Comparison of ENCODE assay signal across 8 mouse cellular contexts in the genomic region with DNA sequence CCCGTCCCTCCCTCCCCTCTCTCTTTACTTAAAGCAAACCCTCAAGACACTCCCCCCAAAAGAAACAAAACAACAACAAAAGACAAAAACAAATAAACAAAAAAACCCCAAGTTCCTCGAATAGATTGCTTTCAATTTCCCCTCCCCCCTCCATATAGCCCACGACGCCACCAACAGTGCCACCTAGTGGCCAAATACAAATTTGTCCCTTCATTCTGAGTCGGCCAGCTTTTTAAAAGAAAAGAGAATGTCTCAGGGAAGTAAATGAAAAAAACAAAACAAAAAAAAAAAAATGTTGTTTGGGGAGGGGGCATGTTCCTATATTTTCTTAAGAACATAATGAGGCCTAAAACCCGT.
DNase-seq lines count a peak whose midpoint lies in the region; ATAC-seq and TF ChIP-seq lines count a peak whose summit lies in the region.

No protein-coding gene starts in this region.

- peaks cover 23% of the 10 kb centered on the region for H3K4me1 ChIP-seq in E14TG2a.4 (replicated peaks; ENCODE audit: low read depth, low read length)
- no peaks in the 10 kb centered on the region for H3K4me1 ChIP-seq in intestine, postnatal 0 days (replicated peaks; ENCODE audit: control insufficient read depth, insufficient read depth, low read length)
- H3K4me1 ChIP-seq in liver, embryonic 14.5 days (replicated peaks; ENCODE audit: control insufficient read depth in 2 of 2, insufficient read depth in 2 of 2, low read length in 1 of 2) = 0 out of 4 replicates have a peak, but pooled peaks cover 0 to 2% of the 10 kb centered on the region in 2 experiments
- H3K4me1 ChIP-seq in neural tube, embryonic 14.5 days (ENCODE audit: control insufficient read depth, insufficient read depth, low read length) = peaks cover 6% of the 10 kb centered on the region; the same call in 1 of the 2 replicates

- peaks cover 38% of the 10 kb centered on the region for H3K27me3 ChIP-seq in E14TG2a.4 (ENCODE audit: insufficient read depth, low read length)
- H3K27me3 ChIP-seq in intestine, postnatal 0 days (replicated peaks; ENCODE audit: control insufficient read depth, insufficient read depth, low read length) = peaks cover 13% of the 10 kb centered on the region; the same call in 1 of the 2 replicates
- peaks cover 3% of the 10 kb centered on the region; the same call in 1 of the 2 replicates for H3K27me3 ChIP-seq in liver, embryonic 14.5 days (ENCODE audit: control insufficient read depth, insufficient read depth, low read length)
- H3K27me3 ChIP-seq in neural tube, embryonic 14.5 days (ENCODE audit: control insufficient read depth, insufficient read depth, low read length) = no peaks in the 10 kb centered on the region

- H3K4me3 ChIP-seq in E14TG2a.4 (replicated peaks; ENCODE audit: low read length) = 0 out of 2 replicates have a peak overlapping the region, but pooled peaks have one; percentile 29
- H3K4me3 ChIP-seq in intestine, postnatal 0 days (ENCODE audit: low read depth, low read length) = peak overlapping the region; percentile 16
- no peak overlapping the region for H3K4me3 ChIP-seq in liver, embryonic 14.5 days (ENCODE audit: insufficient read depth in 1 of 2, low read depth in 2 of 2, low read length in 2 of 2)
- H3K4me3 ChIP-seq in neural tube, embryonic 14.5 days (ENCODE audit: low read depth, low read length) = peak overlapping the region; percentile 33

- TF ChIP-seq CTCF in E14TG2a.4 (conservative IDR thresholded peaks at IDR 0.05; ENCODE audit: low read length) = peak; percentile 62
- peak; percentile 86 for TF ChIP-seq CTCF in intestine, postnatal 0 days (IDR thresholded peaks at IDR 0.05; ENCODE audit: low read depth)
- TF ChIP-seq CTCF in liver, embryonic 14.5 days (IDR thresholded peaks at IDR 0.05; ENCODE audit: low read depth) = peak; percentile 72

- TF ChIP-seq EP300 in liver, embryonic 14.5 days (IDR thresholded peaks at IDR 0.05; ENCODE audit: low read depth) = no peak

- 1% methylated on average over 6 of the region's 6 CpGs for WGBS in intestine, postnatal 0 days
- 2% methylated on average over 6 of the region's 6 CpGs for WGBS in liver, embryonic 14.5 days (ENCODE audit: insufficient replicate concordance)
- under 1% methylated on average over 6 of the region's 6 CpGs for WGBS in neural tube, embryonic 14.5 days

- H3K36me3 ChIP-seq in E14TG2a.4 (ENCODE audit: insufficient read depth, low read length) = no peaks in the 10 kb centered on the region
- H3K36me3 ChIP-seq in intestine, postnatal 0 days (ENCODE audit: control insufficient read depth, insufficient read depth) = no peaks in the 10 kb centered on the region
- no peaks in the 10 kb centered on the region for H3K36me3 ChIP-seq in liver, embryonic 14.5 days (replicated peaks; ENCODE audit: control insufficient read depth, insufficient read depth, low read depth)
- H3K36me3 ChIP-seq in neural tube, embryonic 14.5 days (ENCODE audit: control insufficient read depth, insufficient read depth, low read length) = no peaks in the 10 kb centered on the region

- H3K27ac ChIP-seq in intestine, postnatal 0 days (ENCODE audit: low read depth, low read length) = no peak overlapping the region
- H3K27ac ChIP-seq in liver, embryonic 14.5 days = no peak overlapping the region
- H3K27ac ChIP-seq in neural tube, embryonic 14.5 days (ENCODE audit: low read depth, low read length) = peak overlapping the region; percentile 73

- H3K9me3 ChIP-seq in E14TG2a.4 (ENCODE audit: low read length) = peaks cover 7% of the 10 kb centered on the region
- H3K9me3 ChIP-seq in intestine, postnatal 0 days (ENCODE audit: control insufficient read depth) = no peaks in the 10 kb centered on the region
- H3K9me3 ChIP-seq in liver, embryonic 14.5 days (ENCODE audit: control insufficient read depth, low read length) = no peaks in the 10 kb centered on the region
- no peaks in the 10 kb centered on the region for H3K9me3 ChIP-seq in neural tube, embryonic 14.5 days (ENCODE audit: control insufficient read depth, low read length)

- ATAC-seq in intestine, postnatal 0 days = no peak
- no peak for ATAC-seq in liver, embryonic 14.5 days (ENCODE audit: insufficient read depth)
- ATAC-seq in neural tube, embryonic 14.5 days (ENCODE audit: low read depth) = peak; percentile 41; the same call in 1 of the 2 replicates

- H3K9ac ChIP-seq in intestine, postnatal 0 days (ENCODE audit: low read depth, low read length) = no peak overlapping the region
- no peak overlapping the region for H3K9ac ChIP-seq in liver, embryonic 14.5 days (replicated peaks)
- peak overlapping the region; percentile 39; the same call in 1 of the 2 replicates for H3K9ac ChIP-seq in neural tube, embryonic 14.5 days (replicated peaks; ENCODE audit: low read depth, low read length)

- intact Hi-C loops in gastrocnemius, postnatal 14 days (cut with DNase I; ENCODE audit: low total_unique reads) = loop anchor here (5.0 kb wide), 1 partner anchor 338 kb away; no protein-coding TSS in a partner anchor

- H3K4me2 ChIP-seq in intestine, postnatal 0 days (replicated peaks; ENCODE audit: low read depth) = peak overlapping the region; percentile 63
- peak overlapping the region; percentile 27 for H3K4me2 ChIP-seq in liver, embryonic 14.5 days (ENCODE audit: low read depth)
- H3K4me2 ChIP-seq in neural tube, embryonic 14.5 days (ENCODE audit: low read depth, low read length) = peak overlapping the region; percentile 68

- DNase-seq in 416B (ENCODE audit: low read depth) = peak; percentile 42
- DNase-seq in cerebellum, adult 8-10 months = peak; percentile 28
- DNase-seq in gastrocnemius, postnatal 14 days = peak; percentile 20
- peak; percentile 4 to 6 (median 4) for DNase-seq in liver, embryonic 14.5 days (ENCODE audit: low read depth in 3 of 3, low spot score in 3 of 3)
- no peak for DNase-seq in urinary bladder, postnatal 4 days (ENCODE audit: low spot score in 2 of 2)

Comparison
In these comparisons a context has a peak if more than half of its experiments do, and no peak if none do; other contexts are left out.
1. DNase-seq: peak in 416B (single experiment), cerebellum, adult 8-10 months (single experiment), gastrocnemius, postnatal 14 days (single experiment) and liver, embryonic 14.5 days (3 of 3); none in urinary bladder, postnatal 4 days (0 of 2).
2. H3K4me3 ChIP-seq: peak in E14TG2a.4 (single experiment), intestine, postnatal 0 days (single experiment) and neural tube, embryonic 14.5 days (single experiment); none in liver, embryonic 14.5 days (0 of 2).
3. Peak in every context shown above with its lines, with median percentiles within 50 percentile points of each other: CTCF ChIP-seq and H3K4me2 ChIP-seq.